Mouse (Mus musculus): ENCODE data around the gene Gm9639. TPM values are rescaled to one million over a fixed set of nuclear protein-coding genes. Genes with fewer than 3 reads are reported as not detected.
"Not testable (repeated sequence)": the region's sequence is repeated elsewhere in the genome, so short reads cannot be mapped to it uniquely, and the experiment has no call there.

Gene Gm9639
- total RNA-seq, 2 experiments from 2014 or later, result not detected

GRCm38 (mm10) chr10:77759582-77759981 lies 35.3 kb downstream of the Gm9639 start, which contains the start of gene Gm3233:
Gene Gm3233 (minus strand): TSS chr10:77759682.
- DNase-seq; intact Hi-C loops (cut with DNase I): not testable (repeated sequence)

- DNase-seq, result no peak
- intact Hi-C loops (cut with DNase I), result no loop called here
Observed at GRCm38 (mm10) chr10:77753448-77753847, 41.4 kb downstream of the Gm9639 start.

- DNase-seq; intact Hi-C loops (cut with DNase I): not testable (repeated sequence)
Observed at GRCm38 (mm10) chr10:77752312-77752711, 42.6 kb downstream of the Gm9639 start.

- intact Hi-C loops (cut with DNase I); DNase-seq: not testable (repeated sequence)
Observed at GRCm38 (mm10) chr10:77751254-77751653, 43.6 kb downstream of the Gm9639 start, which contains the start of gene Gm9736. Gene Gm9736 (minus strand): TSS chr10:77751354.

- DNase-seq; intact Hi-C loops (cut with DNase I): not testable (repeated sequence)
Observed at GRCm38 (mm10) chr10:77750686-77751085, 44.2 kb downstream of the Gm9639 start.

Other genes with a start within 250 kb of the Gm9639 start
- 100 to 1,000 TPM; 128 to 132 TPM for gene Pttg1ip, start 213.4 kb downstream of the Gm9639 start, total RNA-seq (2021)
- 10 to 100 TPM; 53.7 to 61.6 TPM for gene Sumo3, start 189.0 kb downstream of the Gm9639 start, total RNA-seq (2021)
- 10 to 100 TPM in 1 of 2 experiments, 1 to 10 TPM in 1; 7.6 to 12.7 TPM for gene Gm49325, start 188.9 kb downstream of the Gm9639 start, total RNA-seq (2021)
- gene Ube2g2, start 172.8 kb downstream of the Gm9639 start, total RNA-seq (2021), result 10 to 100 TPM; 59.2 to 60.6 TPM
- gene Tspear, start 108.5 kb downstream of the Gm9639 start, total RNA-seq (2021), result under 1 TPM in 1 of 2 experiments, not detected in 1; 0.17 TPM
- gene Gm19402, start 104.3 kb downstream of the Gm9639 start, total RNA-seq (2021), result not detected
- gene Gm9508, start 97.8 kb downstream of the Gm9639 start, total RNA-seq (2021), result not detected
- gene Gm10272, start 88.5 kb downstream of the Gm9639 start, total RNA-seq (2021), result not detected
- not detected for gene Gm10024, start 83.6 kb downstream of the Gm9639 start, total RNA-seq (2021)
- gene Gm10142, start 79.3 kb downstream of the Gm9639 start, total RNA-seq (2021), result not detected
- gene Krtap12-1, start 74.5 kb downstream of the Gm9639 start, total RNA-seq (2021), result not detected
- gene Gm10100, start 68.6 kb downstream of the Gm9639 start, total RNA-seq (2021), result not detected
- gene Gm18596, start 52.4 kb downstream of the Gm9639 start, total RNA-seq (2021), result not detected
- not detected for gene Gm9736, start 43.7 kb downstream of the Gm9639 start, total RNA-seq (2021)
- not detected for gene Gm3233, start 35.4 kb downstream of the Gm9639 start, total RNA-seq (2021)
- gene Gm3238, start 23.8 kb downstream of the Gm9639 start, total RNA-seq (2021), result not detected
- gene Gm7138, start 18.1 kb downstream of the Gm9639 start, total RNA-seq (2021), result not detected
- gene Gm3250, start 12.5 kb downstream of the Gm9639 start, total RNA-seq (2021), result not detected
- gene Gm7137, start 6.9 kb downstream of the Gm9639 start, total RNA-seq (2021), result not detected
- not detected for gene Gm19668, start 4.1 kb upstream of the Gm9639 start, total RNA-seq (2021)
- gene Gm9507, start 16.8 kb upstream of the Gm9639 start, total RNA-seq (2021), result not detected
- gene Gm2696, start 19.6 kb upstream of the Gm9639 start, total RNA-seq (2021), result not detected
- not detected for gene Krtap10-4, start 32.0 kb upstream of the Gm9639 start, total RNA-seq (2021)
- gene Krtap10-10, start 40.9 kb upstream of the Gm9639 start, total RNA-seq (2021), result not detected
- gene Gm36176, start 51.7 kb upstream of the Gm9639 start, total RNA-seq (2021), result not detected
- not detected for gene Gm10318, start 57.8 kb upstream of the Gm9639 start, total RNA-seq (2021)
- gene Gm3285, start 66.9 kb upstream of the Gm9639 start, total RNA-seq (2021), result not detected
- under 1 TPM; 0.72 to 0.78 TPM for gene Lrrc3, start 107.5 kb upstream of the Gm9639 start, total RNA-seq (2021)
- 1 to 10 TPM in 1 of 2 experiments, under 1 TPM in 1; 0.34 to 1.5 TPM for gene Trpm2, start 175.5 kb upstream of the Gm9639 start, total RNA-seq (2021)
- gene 1810043G02Rik, start 183.4 kb upstream of the Gm9639 start, total RNA-seq (2021), result 10 to 100 TPM in 1 of 2 experiments, 1 to 10 TPM in 1; 8.1 to 10.2 TPM
- gene Pfkl, start 215.0 kb upstream of the Gm9639 start, total RNA-seq (2021), result 100 to 1,000 TPM; 104 to 107 TPM
- gene Dnmt3l, start 246.9 kb upstream of the Gm9639 start, total RNA-seq (2021), result not detected
- gene Aire, start 248.5 kb upstream of the Gm9639 start, total RNA-seq (2021), result under 1 TPM in 1 of 2 experiments, not detected in 1; 0.12 TPM